Mouse (Mus musculus) ES-Bruce4 (cell line): ENCODE measurements around the gene Asic2.

ENCODE experiments used
- CTCF ChIP-seq: IDR thresholded peaks from one replicate; pipeline ENCODE4 v1.8.1; 2011; ENCODE audit warnings: low read depth, low read length
- EP300 ChIP-seq: IDR thresholded peaks from 2 replicates; pipeline ENCODE4 v1.6.1; 2011; ENCODE audit warnings: low read depth, low read length; ENCODE audit not compliant: insufficient read depth
- POLR2A ChIP-seq: IDR thresholded peaks from one replicate; pipeline ENCODE4 v1.8.1; 2011; ENCODE audit warnings: low read length; ENCODE audit not compliant: insufficient read depth

DNA sequence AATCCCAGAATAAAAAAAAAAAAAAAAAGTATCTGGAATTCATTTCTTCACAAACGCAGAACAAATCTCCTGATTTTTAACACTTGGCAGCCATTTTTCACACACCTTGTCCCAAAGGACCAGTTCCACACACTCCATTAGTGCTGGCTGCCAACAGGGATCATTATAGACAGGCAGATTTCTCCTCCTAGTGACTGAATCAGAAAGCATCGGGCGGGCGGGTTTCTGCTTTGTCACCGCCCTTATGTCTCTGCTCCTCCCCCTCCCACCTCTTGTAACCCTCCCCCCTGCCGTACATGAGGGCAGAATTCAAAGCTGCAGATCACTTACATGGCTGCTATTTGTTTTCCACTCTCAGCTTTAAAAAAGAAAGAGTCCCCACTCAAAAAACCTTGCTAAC, 436.4 kb downstream of the Asic2 start:
- TF ChIP-seq CTCF (no peak), EP300 (no peak), POLR2A (no peak)
